Mouse (Mus musculus) embryonic facial prominence, embryonic 12.5 days (tissue): ENCODE results near the gene Car5b. TPM values are rescaled to one million over a fixed set of nuclear protein-coding genes. Genes with fewer than 3 reads are reported as not detected.

ENCODE experiments used
- ATAC-seq: fragments of 200-750 bp; cut with Nextera tagmentation; 2 replicates; pipeline ENCODE4 v1.8.0; 2017; ENCODE audit not compliant: insufficient number of reproducible peaks, insufficient read depth, low FRiP score, low TSS enrichment
- H3K27ac ChIP-seq: fragments of 300-500 bp; sonication (generic); 2 replicates; pipeline ENCODE4 v1.5.1; 2016; ENCODE audit warnings: mild to moderate bottlenecking
- H3K27me3 ChIP-seq: fragments of 300-500 bp; sonication (generic); 2 replicates; pipeline ENCODE4 v1.6.1; 2016; ENCODE audit warnings: mild to moderate bottlenecking, moderate library complexity
- H3K36me3 ChIP-seq: fragments of 300-500 bp; sonication (generic); 2 replicates; pipeline ENCODE4 v1.6.1; 2016; ENCODE audit warnings: mild to moderate bottlenecking
- H3K4me1 ChIP-seq: fragments of 300-500 bp; sonication (generic); 2 replicates; pipeline ENCODE4 v1.6.1; 2016
- H3K4me2 ChIP-seq: fragments of 300-500 bp; sonication (generic); replicated peaks from 2 replicates; pipeline ENCODE4 v1.6.1; 2016; ENCODE audit warnings: mild to moderate bottlenecking, moderate library complexity
- H3K4me3 ChIP-seq: fragments of 300-500 bp; sonication (generic); 2 replicates; pipeline ENCODE4 v1.5.1; 2016; ENCODE audit warnings: mild to moderate bottlenecking
- H3K9ac ChIP-seq: fragments of 300-500 bp; sonication (generic); 2 replicates; pipeline ENCODE4 v1.6.1; 2016; ENCODE audit warnings: mild to moderate bottlenecking, moderate library complexity
- H3K9me3 ChIP-seq: fragments of 300-500 bp; sonication (generic); 2 replicates; pipeline ENCODE4 v1.6.1; 2016; ENCODE audit warnings: mild to moderate bottlenecking, moderate library complexity
- WGBS: fragments of 180-500 bp; shearing (Covaris S2); methylation state at CpG from one replicate; pipeline ENCODE4 v1.1.7; 2016; 5-methylcytosine and 5-hydroxymethylcytosine counted together
- polyA plus RNA-seq: library from polyadenylated mRNA; unstranded; fragments of >200 nt; fragmentation: Nextera tagmentation; extraction: Ambion mirVana; gene quantifications from 2 replicates; pipeline ENCODE4 v1.2.1, GENCODE M21; 2016

The Car5b gene
- polyA plus RNA-seq, result 0.69 and 0.73 TPM in 2 replicates

GRCm38 (mm10) chrX:164027607-164028289 lies at the start of gene Car5b:
TSS of gene Car5b (minus strand) at chrX:164027997.
- no peak within 1 kb of the TSS for H3K27ac ChIP-seq
- no peaks in the 10 kb centered on the region for H3K36me3 ChIP-seq
- H3K4me3 ChIP-seq, result peak within 1 kb of the TSS; percentile 36
- H3K27me3 ChIP-seq, result 0 out of 2 replicates have a peak, but pooled peaks cover 4% of the 10 kb centered on the region
- H3K4me2 ChIP-seq, result peak within 1 kb of the TSS; percentile 49
- ATAC-seq, result peak; percentile 96
- H3K4me1 ChIP-seq, result no peaks in the 10 kb centered on the region
- WGBS, result 24% methylated on average over 21 of the region's 22 CpGs
- peak within 1 kb of the TSS; percentile 10; the same call in 1 of the 2 replicates for H3K9ac ChIP-seq
- H3K9me3 ChIP-seq, result no peaks in the 10 kb centered on the region

- 19% methylated on average over 54 of the region's 54 CpGs for WGBS
- H3K27ac ChIP-seq, result peak within 1 kb of the TSS; percentile 81
- 0 out of 2 replicates have a peak, but pooled peaks cover 2% of the 10 kb centered on the region for H3K27me3 ChIP-seq
- peak within 1 kb of the TSS; percentile 55 for H3K4me3 ChIP-seq
- H3K36me3 ChIP-seq, result 0 out of 2 replicates have a peak, but pooled peaks cover 3% of the 10 kb centered on the region
- H3K9ac ChIP-seq, result peak within 1 kb of the TSS; percentile 52
- H3K4me1 ChIP-seq, result no peaks in the 10 kb centered on the region
- H3K9me3 ChIP-seq, result no peaks in the 10 kb centered on the region
- ATAC-seq, result peak; percentile 98
- H3K4me2 ChIP-seq, result peak within 1 kb of the TSS; percentile 67
Measured at GRCm38 (mm10) chrX:164076040-164076775, 48.4 kb upstream of the Car5b start, which contains the start of gene Siah1b. TSS of gene Siah1b (minus strand) at chrX:164076493.

GRCm38 (mm10) chrX:164068968-164069367 lies 41.2 kb upstream of the Car5b start:
- ATAC-seq, result no peak
- Histone ChIP-seq H3K27me3 (no peaks in the 10 kb centered on the region), H3K4me1 (no peaks in the 10 kb centered on the region), H3K9ac (no peak overlapping the region), H3K36me3 (0 out of 2 replicates have a peak, but pooled peaks cover 3% of the 10 kb centered on the region), H3K9me3 (no peaks in the 10 kb centered on the region), H3K4me3 (no peak overlapping the region), H3K27ac (no peak overlapping the region), H3K4me2 (no peak overlapping the region)
- 83% methylated on average over 4 of the region's 4 CpGs for WGBS

GRCm38 (mm10) chrX:164066185-164066584 lies 38.4 kb upstream of the Car5b start:
- no peak overlapping the region for H3K27ac ChIP-seq
- no peak for ATAC-seq
- H3K4me3 ChIP-seq, result no peak overlapping the region
- H3K27me3 ChIP-seq, result no peaks in the 10 kb centered on the region
- 17% methylated on average over 2 of the region's 2 CpGs for WGBS
- H3K4me1 ChIP-seq, result no peaks in the 10 kb centered on the region
- H3K4me2 ChIP-seq, result no peak overlapping the region
- H3K9ac ChIP-seq, result no peak overlapping the region
- no peaks in the 10 kb centered on the region for H3K36me3 ChIP-seq
- no peaks in the 10 kb centered on the region for H3K9me3 ChIP-seq

GRCm38 (mm10) chrX:164059070-164059469 lies 31.3 kb upstream of the Car5b start:
- no peaks in the 10 kb centered on the region for H3K9me3 ChIP-seq
- WGBS, result 74% methylated on average over 4 of the region's 4 CpGs

GRCm38 (mm10) chrX:164058523-164058922 lies 30.7 kb upstream of the Car5b start:
- H3K4me2 ChIP-seq, result no peak overlapping the region
- no peaks in the 10 kb centered on the region for H3K36me3 ChIP-seq
- H3K9ac ChIP-seq, result no peak overlapping the region
- 78% methylated on average over 2 of the region's 3 CpGs for WGBS
- no peaks in the 10 kb centered on the region for H3K4me1 ChIP-seq
- no peak overlapping the region for H3K27ac ChIP-seq
- H3K4me3 ChIP-seq, result no peak overlapping the region
- H3K9me3 ChIP-seq, result no peaks in the 10 kb centered on the region
- no peak for ATAC-seq
- 0 out of 2 replicates have a peak, but pooled peaks cover 8% of the 10 kb centered on the region for H3K27me3 ChIP-seq

More at GRCm38 (mm10) chrX:164059070-164059469, 31.3 kb upstream of the Car5b start:
- Histone ChIP-seq H3K4me3 (no peak overlapping the region), H3K9ac (no peak overlapping the region), H3K36me3 (no peaks in the 10 kb centered on the region), H3K27ac (no peak overlapping the region), H3K4me2 (no peak overlapping the region), H3K4me1 (no peaks in the 10 kb centered on the region), H3K27me3 (0 out of 2 replicates have a peak, but pooled peaks cover 8% of the 10 kb centered on the region)
- no peak for ATAC-seq

GRCm38 (mm10) chrX:164055726-164056125 lies 27.9 kb upstream of the Car5b start:
- no peaks in the 10 kb centered on the region for H3K36me3 ChIP-seq
- no peak overlapping the region for H3K4me3 ChIP-seq
- 87% methylated on average over 4 of the region's 4 CpGs for WGBS
- no peaks in the 10 kb centered on the region for H3K9me3 ChIP-seq
- no peak for ATAC-seq
- H3K27ac ChIP-seq, result no peak overlapping the region
- no peak overlapping the region for H3K9ac ChIP-seq
- H3K4me2 ChIP-seq, result no peak overlapping the region
- no peaks in the 10 kb centered on the region for H3K4me1 ChIP-seq
- 0 out of 2 replicates have a peak, but pooled peaks cover 4% of the 10 kb centered on the region for H3K27me3 ChIP-seq

- no peak overlapping the region for H3K4me3 ChIP-seq
- no peak overlapping the region for H3K9ac ChIP-seq
- H3K27ac ChIP-seq, result no peak overlapping the region
- no peaks in the 10 kb centered on the region for H3K9me3 ChIP-seq
- no peak overlapping the region for H3K4me2 ChIP-seq
- WGBS, result 76% methylated on average over 2 of the region's 2 CpGs
- ATAC-seq, result no peak
- no peaks in the 10 kb centered on the region for H3K36me3 ChIP-seq
- H3K4me1 ChIP-seq, result no peaks in the 10 kb centered on the region
- H3K27me3 ChIP-seq, result no peaks in the 10 kb centered on the region
Measured at GRCm38 (mm10) chrX:164046736-164047135, 18.9 kb upstream of the Car5b start.

- 74% methylated on average over 13 of the region's 13 CpGs for WGBS
- ATAC-seq, result no peak
- no peak overlapping the region for H3K9ac ChIP-seq
- H3K27me3 ChIP-seq, result peaks cover 5% of the 10 kb centered on the region; the same call in 1 of the 2 replicates
- no peak overlapping the region for H3K4me3 ChIP-seq
- H3K9me3 ChIP-seq, result no peaks in the 10 kb centered on the region
- no peaks in the 10 kb centered on the region for H3K4me1 ChIP-seq
- H3K4me2 ChIP-seq, result no peak overlapping the region
- H3K36me3 ChIP-seq, result no peaks in the 10 kb centered on the region
- H3K27ac ChIP-seq, result no peak overlapping the region
Measured at GRCm38 (mm10) chrX:164042069-164042468, 14.3 kb upstream of the Car5b start.

- WGBS, result 41% methylated on average over 2 of the region's 2 CpGs
- H3K36me3 ChIP-seq, result no peaks in the 10 kb centered on the region
- H3K9ac ChIP-seq, result no peak overlapping the region
- no peak overlapping the region for H3K4me3 ChIP-seq
- peaks cover 8% of the 10 kb centered on the region; the same call in 1 of the 2 replicates for H3K27me3 ChIP-seq
- no peaks in the 10 kb centered on the region for H3K4me1 ChIP-seq
- no peak overlapping the region for H3K27ac ChIP-seq
- H3K9me3 ChIP-seq, result no peaks in the 10 kb centered on the region
- no peak overlapping the region for H3K4me2 ChIP-seq
- ATAC-seq, result no peak; the same call in 1 of the 2 replicates
Measured at GRCm38 (mm10) chrX:164038882-164039281, 11.1 kb upstream of the Car5b start.

GRCm38 (mm10) chrX:164035931-164036330 lies 8.1 kb upstream of the Car5b start:
- ATAC-seq, result no peak
- H3K4me3 ChIP-seq, result no peak overlapping the region
- WGBS, result 91% methylated on average over 7 of the region's 7 CpGs
- H3K9me3 ChIP-seq, result no peaks in the 10 kb centered on the region
- H3K27ac ChIP-seq, result no peak overlapping the region
- H3K9ac ChIP-seq, result no peak overlapping the region
- no peaks in the 10 kb centered on the region for H3K36me3 ChIP-seq
- no peaks in the 10 kb centered on the region for H3K4me1 ChIP-seq
- H3K27me3 ChIP-seq, result peaks cover 8% of the 10 kb centered on the region; the same call in 1 of the 2 replicates
- no peak overlapping the region for H3K4me2 ChIP-seq
